Mouse (Mus musculus): ENCODE measurements at regions not wholly inside any gene's neighbourhood (a gene's known extent, or its start where the extent isn't known, plus 50 kb on each side); places are given as distances from the start of the nearest gene placed in this dataset.

DNA sequence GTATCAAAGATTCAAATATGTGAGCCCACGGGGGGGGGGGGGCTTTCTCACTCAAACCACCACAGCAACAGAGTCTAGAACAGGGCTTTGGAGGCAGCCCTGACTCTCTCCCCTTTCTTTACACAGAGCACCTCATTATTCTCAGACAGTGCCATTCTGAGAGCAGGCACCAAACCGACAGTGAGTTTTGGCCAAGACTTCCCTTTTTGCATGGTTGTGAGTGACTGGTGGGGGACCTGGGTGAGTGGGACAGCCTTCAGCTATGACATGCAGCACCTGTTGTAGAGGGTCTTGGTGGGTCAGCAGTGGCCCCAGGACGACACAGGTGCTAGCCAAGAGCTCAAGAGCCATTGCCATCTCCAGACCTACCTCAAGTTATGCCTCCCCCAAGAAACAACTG, 168.8 kb downstream of the Bcl2l11 start:
- TF ChIP-seq EP300 (IDR thresholded peaks at IDR 0.05; ENCODE audit: low read depth) (no peak), CTCF (IDR thresholded peaks at IDR 0.05; ENCODE audit: low read depth) (no peak)

All from liver, embryonic 14.5 days (tissue).